Mouse (Mus musculus): Measurements from ENCODE around the gene Plekhn1. TPM values are rescaled to one million over a fixed set of nuclear protein-coding genes. Genes with fewer than 3 reads are reported as not detected.

The Plekhn1 gene
- total and polyA plus RNA-seq, 3 experiments, result 9.7 to 25.2 (median 10.8) TPM

DNA sequence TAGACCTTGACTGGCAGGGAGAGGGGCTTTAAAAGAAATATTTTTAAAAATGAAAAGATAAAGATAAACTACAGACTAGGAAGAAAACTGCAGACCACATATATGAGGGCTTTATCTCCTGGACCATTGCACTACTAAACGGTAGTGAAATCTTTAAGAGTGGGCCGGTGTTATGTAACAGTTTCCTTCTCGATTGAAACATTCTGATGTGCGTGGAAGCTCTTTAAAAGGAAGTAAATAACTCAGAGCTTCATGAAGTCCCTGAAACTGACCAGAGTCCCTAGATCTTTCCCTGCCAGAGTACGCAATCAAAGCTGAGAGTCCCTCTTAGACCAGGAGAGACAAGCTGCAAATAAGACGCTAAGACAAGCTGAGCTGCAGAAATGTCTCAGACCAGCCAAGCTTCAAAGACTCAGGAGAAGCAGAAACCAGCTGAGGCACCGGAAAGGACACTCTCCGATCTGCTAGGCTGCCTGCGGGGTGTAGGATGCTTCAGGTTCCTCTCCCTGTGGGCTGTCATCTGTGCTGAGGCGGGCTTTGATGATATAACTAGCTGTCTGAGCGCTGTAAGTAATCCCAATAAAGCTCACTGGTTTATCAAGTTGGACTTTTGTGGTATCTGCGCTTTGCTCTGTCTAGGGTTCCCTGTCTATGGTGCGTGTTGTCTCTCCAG, 24.6 kb downstream of the Plekhn1 start:
- peaks cover 2% of the 10 kb centered on the region; the same call in 1 of the 2 replicates for H3K36me3 ChIP-seq (ENCODE audit: control insufficient read depth, insufficient read depth, low read length)
- intact Hi-C loops (cut with DNase I), result no loop called here
- TF ChIP-seq EP300 (IDR thresholded peaks at IDR 0.05; ENCODE audit: insufficient read depth, low read depth, low read length) (no peak), POLR2A (IDR thresholded peaks at IDR 0.05; ENCODE audit: insufficient read depth, low read depth, low read length) (no peak), CTCF (IDR thresholded peaks at IDR 0.05) (no peak)
- H3K79me2 ChIP-seq (replicated peaks; ENCODE audit: control insufficient read depth, insufficient read depth, low read length), result no peaks in the 10 kb centered on the region
- H3K4me1 ChIP-seq (ENCODE audit: control insufficient read depth, insufficient read depth, low read length), result peaks cover 3% of the 10 kb centered on the region
- 65% methylated on average over 13 of the region's 13 CpGs for WGBS
- H3K27ac ChIP-seq, result no peak overlapping the region
- no peaks in the 10 kb centered on the region for H3K27me3 ChIP-seq (ENCODE audit: control insufficient read depth, insufficient read depth, low read length)
- no peak overlapping the region for H3K9ac ChIP-seq (ENCODE audit: low read depth, low read length)
- H3K4me3 ChIP-seq, result no peak overlapping the region
- no peak for DNase-seq

DNA sequence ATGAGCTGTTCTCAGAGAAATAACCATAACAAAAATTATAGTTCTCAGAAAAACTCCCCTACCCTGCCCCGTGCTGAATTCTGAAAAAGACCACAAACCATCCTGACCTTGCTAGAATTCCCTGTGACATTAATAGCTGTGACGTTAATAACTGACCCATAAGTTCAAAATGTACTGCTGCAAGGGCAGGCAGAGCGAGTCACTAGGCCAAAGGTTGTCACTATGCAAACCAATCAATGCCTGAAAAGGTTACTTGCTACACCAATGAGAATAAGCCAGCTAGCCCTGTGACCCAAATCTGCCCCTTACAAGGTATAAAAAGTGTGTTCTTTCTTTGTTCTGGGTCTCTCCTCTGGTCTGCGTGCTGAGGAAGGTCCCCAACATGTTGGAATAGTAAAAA, 25.8 kb downstream of the Plekhn1 start:
- Histone ChIP-seq H3K27ac (no peak overlapping the region), H3K4me3 (no peak overlapping the region), H3K4me1 (ENCODE audit: control insufficient read depth, insufficient read depth, low read length) (peaks cover 7% of the 10 kb centered on the region), H3K9ac (ENCODE audit: low read depth, low read length) (no peak overlapping the region), H3K36me3 (ENCODE audit: control insufficient read depth, insufficient read depth, low read length) (peaks cover 2% of the 10 kb centered on the region; the same call in 1 of the 2 replicates), H3K27me3 (ENCODE audit: control insufficient read depth, insufficient read depth, low read length) (no peaks in the 10 kb centered on the region), H3K79me2 (replicated peaks; ENCODE audit: control insufficient read depth, insufficient read depth, low read length) (no peaks in the 10 kb centered on the region)
- 92% methylated on average over 4 of the region's 4 CpGs for WGBS
- intact Hi-C loops (cut with DNase I), result no loop called here
- TF ChIP-seq CTCF (IDR thresholded peaks at IDR 0.05), result no peak
- TF ChIP-seq POLR2A (IDR thresholded peaks at IDR 0.05; ENCODE audit: insufficient read depth, low read depth, low read length), result no peak
- no peak for TF ChIP-seq EP300 (IDR thresholded peaks at IDR 0.05; ENCODE audit: insufficient read depth, low read depth, low read length)
- DNase-seq, result no peak

DNA sequence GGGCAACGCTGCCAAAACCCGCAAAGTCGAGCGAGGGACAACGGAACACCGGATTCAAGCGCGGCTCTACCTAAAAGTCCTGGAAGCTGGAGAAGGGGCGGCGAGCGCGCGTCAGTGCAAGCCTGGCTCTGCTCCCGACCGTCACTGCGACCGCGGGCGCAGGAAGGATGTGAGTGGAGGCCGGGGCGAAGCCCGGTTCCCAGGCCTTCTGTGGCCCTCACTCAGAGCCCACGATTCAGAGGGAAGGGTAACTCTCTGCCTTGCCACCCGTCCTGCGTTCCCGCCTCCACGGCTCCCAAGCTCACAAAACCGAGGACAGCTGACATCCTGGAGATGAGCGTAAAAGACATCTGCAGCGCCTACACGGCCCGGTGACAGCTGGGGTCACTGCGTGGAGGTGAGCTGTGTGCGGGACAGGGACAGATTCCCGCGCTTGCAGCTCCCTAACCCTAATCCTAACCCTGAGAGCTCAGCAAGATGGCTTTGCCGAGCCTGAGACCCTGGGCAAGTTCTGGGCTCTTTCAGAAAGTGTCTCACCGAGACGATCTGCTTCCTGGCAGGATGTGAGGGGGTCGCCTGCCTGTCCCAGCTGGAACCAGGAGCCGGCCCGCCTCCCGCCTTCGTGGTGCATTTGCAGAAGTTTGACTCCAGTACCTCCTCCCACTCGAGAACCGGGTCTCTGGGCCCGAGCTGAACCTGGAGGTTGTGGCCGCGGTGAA, 31.1 kb downstream of the Plekhn1 start:
- Histone ChIP-seq H3K4me1 (ENCODE audit: control insufficient read depth, insufficient read depth, low read length) (peaks cover 16% of the 10 kb centered on the region), H3K27me3 (ENCODE audit: control insufficient read depth, insufficient read depth, low read length) (no peaks in the 10 kb centered on the region), H3K36me3 (ENCODE audit: control insufficient read depth, insufficient read depth, low read length) (peaks cover 2% of the 10 kb centered on the region; the same call in 1 of the 2 replicates), H3K4me3 (peak overlapping the region; percentile 80), H3K27ac (peak overlapping the region; percentile 91), H3K79me2 (replicated peaks; ENCODE audit: control insufficient read depth, insufficient read depth, low read length) (no peaks in the 10 kb centered on the region), H3K9ac (ENCODE audit: low read depth, low read length) (peak overlapping the region; percentile 81)
- no peak for TF ChIP-seq POLR2A (IDR thresholded peaks at IDR 0.05; ENCODE audit: insufficient read depth, low read depth, low read length)
- TF ChIP-seq EP300 (IDR thresholded peaks at IDR 0.05; ENCODE audit: insufficient read depth, low read depth, low read length), result no peak
- TF ChIP-seq CTCF (IDR thresholded peaks at IDR 0.05), result no peak
- intact Hi-C loops (cut with DNase I), result loop anchor here (2.0 kb wide), 2 partner anchors 31 to 95 kb away; partner anchors contain the start of genes 9430015G10Rik and Plekhn1
- DNase-seq, result peak; percentile 32 to 55
- WGBS, result 2% methylated on average over 49 of the region's 49 CpGs

DNA sequence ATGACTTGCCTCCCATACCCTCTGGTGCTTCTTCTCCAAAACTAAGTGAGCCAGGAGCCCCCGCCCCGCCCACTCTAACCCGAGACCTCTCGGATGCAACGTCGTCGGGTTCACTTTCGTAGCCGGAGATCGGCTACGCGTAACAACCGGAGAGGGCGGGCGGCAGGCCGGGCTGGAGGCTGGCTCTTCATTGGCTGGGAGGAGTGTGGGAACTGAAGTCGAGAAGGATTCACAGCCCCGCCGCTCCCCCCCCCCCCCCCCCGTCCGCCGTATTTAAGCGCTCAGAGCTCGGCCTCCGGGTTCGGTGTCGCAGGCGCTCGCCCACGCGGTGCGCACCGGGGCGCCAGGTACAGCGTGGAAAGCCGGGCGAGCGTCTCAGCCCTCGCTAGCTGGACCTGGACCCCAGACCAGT, 31.6 kb downstream of the Plekhn1 start, which contains the start of gene AW011738:
AW011738 (plus strand) TSS at position 304 of the 412 bp plus-strand sequence.
- under 1% methylated on average over 36 of the region's 39 CpGs for WGBS
- Histone ChIP-seq H3K27me3 (ENCODE audit: control insufficient read depth, insufficient read depth, low read length) (no peaks in the 10 kb centered on the region), H3K79me2 (replicated peaks; ENCODE audit: control insufficient read depth, insufficient read depth, low read length) (no peaks in the 10 kb centered on the region), H3K27ac (peak within 1 kb of the TSS; percentile 91), H3K4me3 (peak within 1 kb of the TSS; percentile 80), H3K36me3 (ENCODE audit: control insufficient read depth, insufficient read depth, low read length) (peaks cover 2% of the 10 kb centered on the region; the same call in 1 of the 2 replicates), H3K9ac (ENCODE audit: low read depth, low read length) (peak within 1 kb of the TSS; percentile 81), H3K4me1 (ENCODE audit: control insufficient read depth, insufficient read depth, low read length) (peaks cover 18% of the 10 kb centered on the region)
- TF ChIP-seq POLR2A (IDR thresholded peaks at IDR 0.05; ENCODE audit: insufficient read depth, low read depth, low read length) (peak; percentile 71; the same call in 1 of the 2 replicates), EP300 (IDR thresholded peaks at IDR 0.05; ENCODE audit: insufficient read depth, low read depth, low read length) (no peak)
- intact Hi-C loops (cut with DNase I), result loop anchor here (2.0 kb wide), 2 partner anchors 32 to 94 kb away; partner anchors contain the start of genes 9430015G10Rik and Plekhn1
- peak; percentile 83 to 87 for DNase-seq

GRCm38 (mm10) chr4:156202462-156202893, 32.2 kb downstream of the Plekhn1 start:
- 14% methylated on average over 12 of the region's 12 CpGs for WGBS
- Histone ChIP-seq H3K27ac (peak overlapping the region; percentile 91), H3K27me3 (ENCODE audit: control insufficient read depth, insufficient read depth, low read length) (no peaks in the 10 kb centered on the region), H3K36me3 (ENCODE audit: control insufficient read depth, insufficient read depth, low read length) (peaks cover 2% of the 10 kb centered on the region; the same call in 1 of the 2 replicates), H3K4me1 (ENCODE audit: control insufficient read depth, insufficient read depth, low read length) (peaks cover 18% of the 10 kb centered on the region), H3K4me3 (peak overlapping the region; percentile 80), H3K79me2 (replicated peaks; ENCODE audit: control insufficient read depth, insufficient read depth, low read length) (no peaks in the 10 kb centered on the region), H3K9ac (ENCODE audit: low read depth, low read length) (peak overlapping the region; percentile 54)
- intact Hi-C loops (cut with DNase I), result loop anchor here (2.0 kb wide), 2 partner anchors 32 to 94 kb away; partner anchors contain the start of genes 9430015G10Rik and Plekhn1
- DNase-seq, result peak in 1 of 2 experiments; percentile 37
- TF ChIP-seq POLR2A (IDR thresholded peaks at IDR 0.05; ENCODE audit: insufficient read depth, low read depth, low read length), result no peak
- no peak for TF ChIP-seq CTCF (IDR thresholded peaks at IDR 0.05)
- no peak for TF ChIP-seq EP300 (IDR thresholded peaks at IDR 0.05; ENCODE audit: insufficient read depth, low read depth, low read length)
